Mouse (Mus musculus) intestine, embryonic 16.5 days (tissue): ENCODE measurements around the gene a. TPM values are rescaled to one million over a fixed set of nuclear protein-coding genes. Genes with fewer than 3 reads are reported as not detected.

ENCODE experiments used
- ATAC-seq: fragments of 200-750 bp; cut with Nextera tagmentation; 2 replicates; pipeline ENCODE4 v1.8.0; 2017; ENCODE audit warnings: moderate TSS enrichment, moderate library complexity
- H3K27ac ChIP-seq: fragments of 300-500 bp; sonication (generic); 2 replicates; pipeline ENCODE4 v1.5.1; 2014; ENCODE audit warnings: mild to moderate bottlenecking, low read length
- H3K27me3 ChIP-seq: fragments of 300-500 bp; sonication (generic); replicated peaks from 2 replicates; pipeline ENCODE4 v1.6.1; 2014; ENCODE audit warnings: low read length, control low read depth, mixed read lengths; ENCODE audit not compliant: control insufficient read depth, insufficient read depth
- H3K36me3 ChIP-seq: fragments of 300-500 bp; sonication (generic); 2 replicates; pipeline ENCODE4 v1.6.1; 2014; ENCODE audit warnings: low read length, control low read depth; ENCODE audit not compliant: control insufficient read depth, insufficient read depth
- H3K4me1 ChIP-seq: fragments of 300-500 bp; sonication (generic); 2 replicates; pipeline ENCODE4 v1.6.1; 2014; ENCODE audit warnings: low read length, control low read depth, mixed read lengths; ENCODE audit not compliant: control insufficient read depth, insufficient read depth
- H3K4me2 ChIP-seq: fragments of 300-500 bp; sonication (generic); 2 replicates; pipeline ENCODE4 v1.6.1; 2014; ENCODE audit warnings: low read depth, low read length, control low read depth
- H3K4me3 ChIP-seq: fragments of 300-500 bp; sonication (generic); 2 replicates; pipeline ENCODE4 v1.5.1; 2014; ENCODE audit warnings: mild to moderate bottlenecking, low read length
- H3K9ac ChIP-seq: fragments of 300-500 bp; sonication (generic); 2 replicates; pipeline ENCODE4 v1.6.1; 2014; ENCODE audit warnings: low read depth, low read length
- H3K9me3 ChIP-seq: fragments of 300-500 bp; sonication (generic); 2 replicates; pipeline ENCODE4 v1.6.1; 2016; ENCODE audit warnings: low read length, control low read depth; ENCODE audit not compliant: control insufficient read depth
- WGBS: fragments of 180-500 bp; shearing (Covaris S2); extraction: QIAGEN DNeasy Blood & Tissue Kit; methylation state at CpG from one replicate; pipeline ENCODE4 v1.1.7; 2014; 5-methylcytosine and 5-hydroxymethylcytosine counted together
- polyA plus RNA-seq: library from polyadenylated mRNA; unstranded; fragments of >200 nt; fragmentation: Nextera tagmentation; extraction: Ambion mirVana; gene quantifications from 2 replicates; pipeline ENCODE4 v1.2.1, GENCODE M21; 2015

The a gene
- polyA plus RNA-seq, 1 experiment from 2014 or later, result not detected

DNA sequence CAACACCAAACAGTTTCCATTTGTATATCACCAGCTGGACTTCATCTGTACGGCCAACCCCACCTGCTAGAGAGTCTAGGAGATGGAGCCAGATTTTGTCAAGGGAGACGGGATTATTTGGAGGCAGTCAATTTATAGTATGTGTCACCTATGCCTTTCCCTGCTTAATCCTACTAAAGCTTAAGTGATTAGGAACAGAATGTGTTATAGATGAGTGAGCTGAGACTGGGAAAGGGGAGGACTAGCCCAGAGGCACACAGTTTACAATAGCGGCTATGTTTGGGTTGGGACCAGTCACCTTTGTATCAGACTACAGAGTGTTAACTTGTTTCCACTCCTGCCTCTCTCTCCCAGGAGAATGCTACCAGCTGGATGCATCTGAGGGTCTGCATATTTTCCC lies 11.6 kb upstream of the a start:
- Histone ChIP-seq H3K27me3 (no peaks in the 10 kb centered on the region), H3K4me2 (no peak overlapping the region), H3K4me3 (no peak overlapping the region), H3K4me1 (no peaks in the 10 kb centered on the region), H3K36me3 (no peaks in the 10 kb centered on the region), H3K9ac (no peak overlapping the region), H3K9me3 (no peaks in the 10 kb centered on the region), H3K27ac (no peak overlapping the region)
- WGBS, result 59% methylated on average over 3 of the region's 3 CpGs
- no peak for ATAC-seq

DNA sequence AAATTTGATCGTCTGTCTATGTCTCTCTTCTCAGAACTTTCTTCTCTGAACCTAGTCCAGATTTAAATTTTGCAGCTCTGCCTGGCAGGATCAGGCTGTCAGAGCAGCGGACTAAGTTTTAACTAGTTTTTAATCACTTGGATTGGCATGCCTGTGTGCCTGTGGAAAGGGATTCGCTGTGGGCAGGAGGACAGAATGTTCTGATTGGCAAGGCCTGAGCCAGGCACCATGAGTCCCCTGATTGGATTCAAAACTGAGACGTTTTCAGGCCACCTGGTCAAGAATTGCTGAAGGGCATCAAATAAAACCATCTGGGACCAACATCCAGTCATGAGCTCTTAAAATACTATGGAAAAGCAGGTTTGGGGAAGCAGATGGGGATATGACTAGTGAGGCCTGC lies 8.8 kb upstream of the a start:
- Histone ChIP-seq H3K27me3 (no peaks in the 10 kb centered on the region), H3K36me3 (no peaks in the 10 kb centered on the region), H3K27ac (no peak overlapping the region), H3K4me3 (no peak overlapping the region), H3K4me1 (no peaks in the 10 kb centered on the region), H3K9me3 (no peaks in the 10 kb centered on the region), H3K4me2 (no peak overlapping the region), H3K9ac (no peak overlapping the region)
- WGBS, result 72% methylated on average over 4 of the region's 4 CpGs
- no peak for ATAC-seq

DNA sequence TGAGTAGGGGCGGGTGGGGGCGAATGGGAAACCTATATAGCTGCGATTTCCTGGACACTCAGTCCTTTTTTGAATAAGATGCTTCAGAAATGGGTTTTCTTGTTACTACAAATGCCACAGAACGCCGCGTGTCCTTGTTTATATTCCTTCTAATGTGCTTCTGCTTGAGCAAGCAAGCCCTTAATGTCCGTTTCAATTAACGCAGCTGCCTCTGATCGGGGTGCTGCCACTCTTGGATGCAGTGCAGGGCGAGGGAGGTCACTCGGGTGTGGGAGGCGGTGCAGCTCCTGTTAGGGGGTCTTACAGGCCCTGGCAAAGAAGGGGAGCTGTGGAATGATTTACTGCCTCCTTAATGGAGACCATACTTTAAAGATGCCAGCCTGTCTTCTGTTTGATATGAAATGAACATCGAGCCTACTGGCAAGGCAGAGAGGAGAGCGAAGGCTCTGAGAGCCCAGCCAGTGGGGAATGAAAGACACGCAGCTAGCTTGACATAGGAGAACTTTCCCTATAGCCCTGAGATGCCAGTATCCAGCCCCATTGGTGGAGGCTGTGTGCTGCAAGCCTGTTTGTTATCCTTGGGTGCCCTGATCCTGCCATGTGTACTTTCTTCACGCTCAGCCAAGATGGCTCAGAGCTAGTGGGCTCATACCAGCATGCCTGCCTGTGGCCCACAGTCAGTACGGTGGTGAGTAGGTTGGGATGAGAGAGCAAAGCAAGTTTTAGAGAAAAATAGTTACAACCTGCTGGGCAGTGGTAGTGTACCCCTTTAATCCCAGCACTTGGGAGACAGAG lies 8.1 kb upstream of the a start:
- 0 out of 2 replicates have a peak overlapping the region, but pooled peaks have one; percentile 16 for H3K9ac ChIP-seq
- no peaks in the 10 kb centered on the region for H3K9me3 ChIP-seq
- no peak overlapping the region for H3K4me3 ChIP-seq
- no peaks in the 10 kb centered on the region for H3K4me1 ChIP-seq
- no peak overlapping the region for H3K4me2 ChIP-seq
- no peak for ATAC-seq
- no peak overlapping the region for H3K27ac ChIP-seq
- 71% methylated on average over 17 of the region's 17 CpGs for WGBS
- H3K27me3 ChIP-seq, result no peaks in the 10 kb centered on the region
- H3K36me3 ChIP-seq, result no peaks in the 10 kb centered on the region

DNA sequence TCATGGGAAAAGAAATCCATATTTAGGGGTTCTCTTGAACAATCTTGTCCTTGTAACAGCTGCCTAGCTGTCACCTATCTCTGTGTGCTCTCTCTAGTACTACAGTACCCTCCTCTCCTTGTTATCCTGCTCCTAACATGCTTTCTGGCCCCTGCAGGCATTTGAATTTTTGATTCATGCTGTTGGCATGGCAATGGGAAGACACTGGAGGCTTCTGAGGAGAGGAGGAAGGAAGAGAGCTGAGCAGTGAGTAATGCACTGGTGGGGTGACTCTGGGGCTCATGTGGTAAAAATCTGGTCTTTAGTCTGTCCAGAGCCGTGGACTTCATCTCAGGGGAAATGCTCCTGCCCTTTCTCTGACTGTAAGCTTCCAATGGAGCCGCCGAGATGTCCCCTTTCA lies 5.9 kb upstream of the a start:
- ATAC-seq, result no peak
- no peaks in the 10 kb centered on the region for H3K4me1 ChIP-seq
- 43% methylated on average over 3 of the region's 3 CpGs for WGBS
- H3K9ac ChIP-seq, result no peak overlapping the region
- H3K9me3 ChIP-seq, result no peaks in the 10 kb centered on the region
- no peak overlapping the region for H3K27ac ChIP-seq
- no peak overlapping the region for H3K4me2 ChIP-seq
- H3K36me3 ChIP-seq, result no peaks in the 10 kb centered on the region
- H3K4me3 ChIP-seq, result no peak overlapping the region
- no peaks in the 10 kb centered on the region for H3K27me3 ChIP-seq

DNA sequence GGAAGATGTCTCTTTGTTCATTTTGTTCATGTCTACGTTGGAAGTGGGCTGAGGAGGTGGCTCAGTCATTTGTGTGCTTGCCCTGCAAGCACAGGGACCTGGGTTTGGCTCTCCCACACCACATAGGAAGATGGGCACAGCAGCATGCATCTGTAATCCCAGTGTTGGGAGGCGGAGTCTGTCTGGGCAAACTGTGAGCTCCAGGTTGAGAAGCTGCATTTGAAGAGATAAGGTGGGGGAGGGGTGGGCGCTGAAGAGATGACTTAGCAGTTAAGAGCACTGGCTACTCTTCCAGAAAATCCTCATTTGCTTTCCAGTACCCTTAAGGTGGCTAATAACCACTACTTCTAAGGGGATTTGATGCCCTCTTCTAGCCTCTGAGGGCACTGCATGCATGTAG lies 5.0 kb upstream of the a start:
- ATAC-seq, result no peak
- Histone ChIP-seq H3K4me2 (no peak overlapping the region), H3K36me3 (no peaks in the 10 kb centered on the region), H3K4me3 (no peak overlapping the region), H3K27ac (no peak overlapping the region), H3K27me3 (no peaks in the 10 kb centered on the region), H3K9me3 (no peaks in the 10 kb centered on the region), H3K4me1 (no peaks in the 10 kb centered on the region), H3K9ac (no peak overlapping the region)
- WGBS, result 56% methylated on average over 3 of the region's 3 CpGs

DNA sequence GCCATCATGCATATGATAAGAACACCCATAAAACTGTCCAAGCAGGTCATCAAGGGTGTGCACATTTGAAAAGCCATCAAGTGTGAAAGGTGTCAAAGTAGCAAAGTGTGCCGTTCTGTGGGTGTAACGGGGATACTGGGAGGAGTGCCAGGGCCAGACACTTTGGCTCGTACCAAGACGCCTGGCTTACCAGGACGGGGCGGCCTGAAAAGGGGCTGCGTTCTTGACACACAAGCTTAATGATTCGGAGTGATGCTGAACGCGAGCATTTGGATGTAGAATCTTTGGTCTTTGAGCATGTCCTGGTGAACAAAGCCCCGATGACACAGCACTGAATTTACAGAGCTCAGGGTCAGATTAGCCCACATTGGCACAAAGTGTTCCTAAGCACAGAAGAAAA lies 4.4 kb upstream of the a start:
- Histone ChIP-seq H3K27ac (no peak overlapping the region), H3K4me1 (no peaks in the 10 kb centered on the region), H3K4me2 (no peak overlapping the region), H3K9me3 (no peaks in the 10 kb centered on the region), H3K9ac (no peak overlapping the region), H3K4me3 (no peak overlapping the region), H3K36me3 (no peaks in the 10 kb centered on the region), H3K27me3 (no peaks in the 10 kb centered on the region)
- no peak for ATAC-seq
- WGBS, result 75% methylated on average over 11 of the region's 11 CpGs

DNA sequence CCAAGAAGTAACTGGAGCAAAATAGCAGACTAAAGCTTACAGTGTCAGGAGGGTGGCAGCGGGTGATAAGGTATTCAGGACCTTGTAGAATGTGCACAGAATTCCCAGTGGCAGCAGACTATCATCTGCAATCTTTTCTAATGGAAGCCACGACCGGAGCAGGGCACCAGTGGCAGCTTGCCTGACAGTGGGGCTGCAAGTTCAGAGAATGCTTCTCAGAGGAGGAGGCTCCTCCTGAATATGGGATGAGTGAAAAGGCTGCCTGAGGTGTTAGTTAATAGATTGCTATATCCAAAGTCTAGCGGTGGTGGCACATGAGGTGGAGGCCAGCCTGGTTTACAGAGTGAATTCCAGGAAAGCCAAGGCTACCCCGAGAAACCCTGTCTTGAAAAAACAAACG lies 1.8 kb upstream of the a start:
- 69% methylated on average over 6 of the region's 6 CpGs for WGBS
- peaks cover 16% of the 10 kb centered on the region for H3K4me1 ChIP-seq
- no peaks in the 10 kb centered on the region for H3K9me3 ChIP-seq
- H3K4me2 ChIP-seq, result no peak overlapping the region
- no peak for ATAC-seq
- H3K9ac ChIP-seq, result no peak overlapping the region
- H3K4me3 ChIP-seq, result no peak overlapping the region
- no peak overlapping the region for H3K27ac ChIP-seq
- H3K27me3 ChIP-seq, result no peaks in the 10 kb centered on the region
- H3K36me3 ChIP-seq, result no peaks in the 10 kb centered on the region

DNA sequence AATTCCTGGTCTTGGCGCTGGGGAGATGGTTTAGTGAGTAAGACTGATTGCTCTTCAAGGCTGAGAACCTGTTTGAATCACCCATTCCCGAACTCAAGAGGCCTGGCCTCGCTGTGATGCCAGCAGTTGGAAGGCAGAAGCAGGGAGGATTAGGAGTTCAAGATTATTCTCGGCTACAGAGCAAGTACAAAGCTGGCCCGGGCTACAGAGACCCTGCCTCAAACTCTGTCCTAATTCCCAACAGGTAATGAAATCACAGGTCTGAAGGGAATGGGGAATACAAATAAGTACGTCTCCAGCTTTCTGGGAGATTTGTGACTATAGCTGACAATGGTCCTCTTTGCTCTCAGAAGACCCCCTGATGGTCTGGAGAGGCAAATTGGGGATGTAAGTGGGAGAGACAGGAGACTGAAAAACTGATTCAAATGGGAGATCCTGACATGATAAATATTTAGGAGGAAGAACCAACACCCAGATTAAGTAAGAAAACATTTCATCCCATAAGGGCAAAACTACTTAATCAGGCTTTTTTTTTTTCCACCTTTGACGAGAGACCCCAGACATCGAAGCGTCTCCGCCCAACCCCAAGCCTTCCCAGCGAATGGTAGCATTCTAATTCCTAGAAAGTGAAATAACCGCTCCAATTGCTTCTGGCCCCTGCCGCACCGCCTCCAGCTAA lies 1.1 kb upstream of the a start:
- Histone ChIP-seq H3K27ac (0 out of 2 replicates have a peak overlapping the region, but pooled peaks have one; percentile 42), H3K9me3 (no peaks in the 10 kb centered on the region), H3K4me3 (peak overlapping the region; percentile 43), H3K9ac (no peak overlapping the region), H3K27me3 (no peaks in the 10 kb centered on the region), H3K4me2 (peak overlapping the region; percentile 41), H3K36me3 (no peaks in the 10 kb centered on the region), H3K4me1 (peaks cover 23% of the 10 kb centered on the region)
- ATAC-seq, result no peak
- 6% methylated on average over 14 of the region's 14 CpGs for WGBS

DNA sequence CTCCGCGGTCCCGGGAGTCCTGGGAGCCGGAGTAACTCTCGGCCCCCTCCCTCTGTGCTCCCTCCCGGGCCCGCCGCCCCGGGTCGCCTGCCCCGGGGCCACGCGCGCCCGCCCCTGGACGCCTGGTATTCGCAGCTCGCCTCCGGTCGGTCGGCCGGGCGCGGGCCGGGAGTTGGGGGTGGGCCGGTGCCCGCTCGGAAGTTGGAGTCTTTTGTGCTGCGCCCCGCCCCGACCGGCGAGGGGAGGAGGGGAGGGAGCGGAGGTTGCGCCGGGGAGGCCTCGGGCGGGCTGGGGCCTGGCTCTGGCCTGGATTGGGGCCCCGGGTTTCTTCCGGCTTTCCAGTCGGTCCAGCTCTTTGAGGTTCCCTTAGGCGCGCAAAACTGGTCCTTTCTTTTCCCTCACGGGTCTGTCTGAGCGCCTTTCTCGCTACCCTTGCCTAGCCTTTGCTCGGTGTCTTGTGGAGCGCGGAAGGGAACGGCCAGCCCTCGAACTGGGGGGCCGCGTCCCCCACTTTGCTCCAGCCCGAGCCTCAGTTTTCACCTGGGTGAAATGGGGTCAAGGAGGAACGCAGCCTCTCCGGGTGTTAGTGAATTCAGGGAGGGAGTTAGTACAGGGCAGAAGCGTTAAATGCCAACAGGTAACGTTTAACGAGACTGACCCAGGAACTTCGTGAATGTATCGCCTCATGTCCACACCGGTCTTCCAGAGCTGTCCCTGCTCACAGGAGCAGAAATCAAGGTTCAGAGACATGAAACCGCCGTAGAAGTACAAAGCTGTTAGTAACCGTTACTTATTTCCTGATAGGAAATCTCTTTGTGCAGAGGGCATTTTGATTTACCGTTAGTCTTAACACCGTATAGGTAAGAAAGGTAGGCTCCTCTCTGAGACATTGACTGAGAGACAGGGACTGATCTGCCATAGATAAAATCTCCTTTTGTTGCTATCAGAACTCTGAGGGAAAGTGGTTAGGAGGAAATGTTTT lies 750 bp downstream of the a start:
- Histone ChIP-seq H3K9ac (peak overlapping the region; percentile 95), H3K4me1 (peaks cover 23% of the 10 kb centered on the region), H3K27ac (peak overlapping the region; percentile 98), H3K27me3 (no peaks in the 10 kb centered on the region), H3K36me3 (no peaks in the 10 kb centered on the region), H3K4me3 (peak overlapping the region; percentile 97), H3K9me3 (no peaks in the 10 kb centered on the region), H3K4me2 (peak overlapping the region; percentile 57)
- WGBS, result under 1% methylated on average over 63 of the region's 67 CpGs
- ATAC-seq, result peak; percentile 54
